Mouse (Mus musculus): ENCODE measurements around the gene Yif1b. TPM values are rescaled to one million over a fixed set of nuclear protein-coding genes. Genes with fewer than 3 reads are reported as not detected.

Yif1b gene
- polyA plus RNA-seq, 1 experiment from 2014 or later: 109 TPM

DNA sequence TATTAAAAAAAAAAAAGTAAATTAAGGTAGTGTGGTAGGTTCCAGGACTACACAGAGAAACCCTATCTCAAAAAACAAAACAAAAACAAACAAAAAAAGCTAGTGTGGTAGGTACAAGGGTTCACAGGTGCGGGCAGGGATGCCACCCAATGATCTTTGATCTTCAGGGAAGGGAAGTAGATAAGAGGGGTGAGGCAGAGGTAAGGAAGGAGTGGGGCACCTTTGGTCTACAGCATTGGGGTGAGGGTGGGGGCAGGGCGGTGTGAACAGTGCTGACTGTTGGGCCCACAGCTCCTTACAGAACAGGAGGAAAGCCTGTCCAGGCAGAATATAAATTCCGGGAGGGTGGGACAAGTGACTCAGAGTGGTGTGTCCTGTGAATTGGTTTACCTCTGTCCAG lies 13.0 kb downstream of the Yif1b start:
- no peak overlapping the region for H3K4me2 ChIP-seq (ENCODE audit: low read length)
- H3K9ac ChIP-seq (ENCODE audit: low read depth, low read length): no peak overlapping the region
- no peak overlapping the region for H3K4me3 ChIP-seq (ENCODE audit: low read depth, low read length)
- H3K9me3 ChIP-seq (replicated peaks; ENCODE audit: control insufficient read depth, low read length, poor library complexity, severe bottlenecking): no peaks in the 10 kb centered on the region
- ATAC-seq: no peak
- no peaks in the 10 kb centered on the region; the same call in 1 of the 2 replicates for H3K36me3 ChIP-seq (ENCODE audit: control insufficient read depth, insufficient read depth, low read length)
- H3K27ac ChIP-seq (ENCODE audit: low read length): no peak overlapping the region
- no peaks in the 10 kb centered on the region for H3K4me1 ChIP-seq (ENCODE audit: control insufficient read depth, insufficient read depth, low read length)
- WGBS: 81% methylated on average over 3 of the region's 3 CpGs
- H3K27me3 ChIP-seq (ENCODE audit: control insufficient read depth, insufficient read depth, low read depth, low read length): peaks cover 19% of the 10 kb centered on the region

DNA sequence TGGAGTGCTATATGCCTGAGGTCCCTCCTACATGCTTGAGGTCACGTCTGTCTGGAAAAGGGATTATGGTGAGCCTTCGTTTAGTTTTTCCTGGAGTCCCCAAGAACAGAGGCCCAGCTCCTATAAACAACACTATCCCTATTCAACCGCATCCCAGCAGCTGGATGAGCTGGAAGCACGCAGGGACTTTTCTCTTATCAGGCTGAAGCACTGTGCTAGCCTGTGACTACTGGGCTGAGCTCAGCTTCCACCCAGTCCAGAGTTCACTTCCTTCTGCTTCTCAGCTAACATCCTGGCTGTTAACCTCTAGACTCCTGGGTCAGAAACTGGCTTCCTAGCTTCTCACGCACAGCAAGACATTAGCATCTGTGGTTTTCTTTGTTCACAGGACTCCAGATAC lies 15.7 kb downstream of the Yif1b start:
- H3K9me3 ChIP-seq (replicated peaks; ENCODE audit: control insufficient read depth, low read length, poor library complexity, severe bottlenecking): no peaks in the 10 kb centered on the region
- H3K4me3 ChIP-seq (ENCODE audit: low read depth, low read length): no peak overlapping the region
- H3K9ac ChIP-seq (ENCODE audit: low read depth, low read length): no peak overlapping the region
- WGBS: 59% methylated on average over 5 of the region's 5 CpGs
- H3K4me2 ChIP-seq (ENCODE audit: low read length): no peak overlapping the region
- H3K27ac ChIP-seq (ENCODE audit: low read length): no peak overlapping the region
- H3K27me3 ChIP-seq (ENCODE audit: control insufficient read depth, insufficient read depth, low read depth, low read length): peaks cover 4% of the 10 kb centered on the region; the same call in 1 of the 2 replicates
- no peaks in the 10 kb centered on the region for H3K4me1 ChIP-seq (ENCODE audit: control insufficient read depth, insufficient read depth, low read length)
- ATAC-seq: no peak
- H3K36me3 ChIP-seq (ENCODE audit: control insufficient read depth, insufficient read depth, low read length): no peaks in the 10 kb centered on the region

DNA sequence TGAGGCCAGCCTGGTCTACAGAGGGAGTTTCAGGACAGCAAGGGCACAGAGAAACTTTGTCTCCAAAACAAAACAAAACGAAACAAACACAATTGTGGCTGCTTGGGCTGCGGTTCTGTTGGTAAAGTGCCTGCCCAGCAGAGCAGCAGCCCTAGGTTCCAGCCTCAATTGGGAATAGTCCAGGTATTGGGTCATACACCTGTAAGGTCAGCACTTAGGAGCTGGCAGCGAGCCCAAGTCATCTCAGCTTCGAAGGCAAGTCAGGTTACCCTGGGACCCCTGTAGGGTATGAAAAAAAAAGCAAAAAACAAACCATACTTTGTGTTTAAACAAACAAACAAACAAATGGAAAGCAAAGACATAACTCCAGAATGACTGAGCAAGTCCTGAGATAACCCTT lies 17.7 kb downstream of the Yif1b start:
- Histone ChIP-seq H3K4me1 (ENCODE audit: control insufficient read depth, insufficient read depth, low read length) (no peaks in the 10 kb centered on the region; the same call in 1 of the 2 replicates), H3K9ac (ENCODE audit: low read depth, low read length) (no peak overlapping the region), H3K4me2 (ENCODE audit: low read length) (no peak overlapping the region), H3K27ac (ENCODE audit: low read length) (no peak overlapping the region), H3K27me3 (ENCODE audit: control insufficient read depth, insufficient read depth, low read depth, low read length) (no peaks in the 10 kb centered on the region), H3K36me3 (ENCODE audit: control insufficient read depth, insufficient read depth, low read length) (no peaks in the 10 kb centered on the region), H3K4me3 (ENCODE audit: low read depth, low read length) (no peak overlapping the region), H3K9me3 (replicated peaks; ENCODE audit: control insufficient read depth, low read length, poor library complexity, severe bottlenecking) (no peaks in the 10 kb centered on the region)
- no peak for ATAC-seq
- WGBS: 88% methylated on average over 4 of the region's 4 CpGs

DNA sequence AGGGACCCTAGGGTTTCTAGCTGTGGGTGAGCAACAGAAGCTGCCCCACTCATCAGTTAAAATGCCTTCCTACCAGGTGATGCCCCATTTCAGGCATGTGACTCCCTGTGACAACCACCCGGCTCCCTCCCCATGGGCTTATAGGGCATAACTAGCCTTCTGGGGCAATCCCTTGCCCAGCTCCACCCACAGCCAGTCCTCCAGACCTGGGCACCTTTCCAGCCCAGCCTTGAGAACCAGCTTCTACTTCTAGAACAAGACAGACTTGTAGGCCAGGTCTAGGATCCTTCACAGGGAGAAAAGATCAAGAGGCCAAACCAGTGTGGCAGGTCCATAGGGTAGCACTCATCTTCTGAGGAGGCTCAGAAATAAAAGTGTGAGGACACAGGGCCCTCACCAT lies 19.2 kb downstream of the Yif1b start:
- H3K9ac ChIP-seq (ENCODE audit: low read depth, low read length): no peak overlapping the region
- no peak overlapping the region for H3K4me3 ChIP-seq (ENCODE audit: low read depth, low read length)
- H3K4me2 ChIP-seq (ENCODE audit: low read length): no peak overlapping the region
- ATAC-seq: no peak
- no peaks in the 10 kb centered on the region for H3K36me3 ChIP-seq (ENCODE audit: control insufficient read depth, insufficient read depth, low read length)
- H3K4me1 ChIP-seq (ENCODE audit: control insufficient read depth, insufficient read depth, low read length): no peaks in the 10 kb centered on the region; the same call in 1 of the 2 replicates
- H3K27me3 ChIP-seq (ENCODE audit: control insufficient read depth, insufficient read depth, low read depth, low read length): no peaks in the 10 kb centered on the region
- no peaks in the 10 kb centered on the region for H3K9me3 ChIP-seq (replicated peaks; ENCODE audit: control insufficient read depth, low read length, poor library complexity, severe bottlenecking)
- 95% methylated on average over 1 of the region's 1 CpGs for WGBS
- H3K27ac ChIP-seq (ENCODE audit: low read length): no peak overlapping the region

DNA sequence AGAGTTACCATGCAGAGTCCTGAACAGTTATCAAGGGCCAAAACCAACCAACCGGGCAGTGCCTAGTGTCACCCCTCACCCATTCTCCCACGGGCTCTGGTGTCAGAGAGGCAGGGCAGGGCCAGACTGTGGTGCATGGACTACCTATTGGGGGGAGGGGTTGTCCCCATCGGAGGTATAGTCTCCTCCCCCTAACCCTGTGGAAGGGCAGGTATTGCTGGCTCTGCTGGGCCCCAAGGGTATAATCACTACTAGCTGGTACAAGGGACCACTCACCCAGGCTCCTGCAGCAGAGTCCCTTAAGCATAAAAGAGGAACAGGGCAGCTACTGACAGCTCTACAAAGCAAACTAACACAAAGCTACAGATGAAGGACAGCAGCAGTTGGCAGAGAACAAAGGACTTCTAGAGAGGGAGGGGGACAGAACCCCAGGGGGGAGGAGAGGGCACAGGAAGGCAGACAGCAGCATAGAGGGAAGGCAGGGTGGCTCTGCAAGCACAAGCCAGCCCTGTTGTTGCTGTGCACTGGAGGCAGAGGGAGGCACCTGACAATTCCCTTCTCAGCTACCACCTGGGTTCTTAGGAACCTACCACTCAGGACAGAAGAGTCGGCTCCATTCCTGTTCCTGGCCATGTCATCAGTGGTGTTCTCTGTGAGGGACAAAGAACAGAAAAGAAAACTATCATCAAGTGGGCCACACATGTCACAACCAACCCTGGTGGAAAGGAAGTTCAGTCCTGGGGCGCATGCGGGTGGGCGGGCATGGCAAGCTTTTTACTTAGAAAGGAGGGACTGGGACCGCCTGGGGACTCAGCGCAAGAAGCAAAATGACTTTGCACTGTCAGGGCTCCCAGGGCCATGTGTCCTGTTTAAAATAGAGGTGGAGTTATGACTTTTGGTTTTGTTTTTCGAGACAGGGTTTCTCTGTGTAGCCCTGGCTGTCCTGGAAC lies 21.9 kb downstream of the Yif1b start:
- no peaks in the 10 kb centered on the region for H3K9me3 ChIP-seq (replicated peaks; ENCODE audit: control insufficient read depth, low read length, poor library complexity, severe bottlenecking)
- no peaks in the 10 kb centered on the region; the same call in 1 of the 2 replicates for H3K4me1 ChIP-seq (ENCODE audit: control insufficient read depth, insufficient read depth, low read length)
- H3K36me3 ChIP-seq (ENCODE audit: control insufficient read depth, insufficient read depth, low read length): no peaks in the 10 kb centered on the region
- H3K4me2 ChIP-seq (ENCODE audit: low read length): no peak overlapping the region
- H3K27ac ChIP-seq (ENCODE audit: low read length): no peak overlapping the region
- H3K9ac ChIP-seq (ENCODE audit: low read depth, low read length): no peak overlapping the region
- no peaks in the 10 kb centered on the region for H3K27me3 ChIP-seq (ENCODE audit: control insufficient read depth, insufficient read depth, low read depth, low read length)
- ATAC-seq: no peak
- no peak overlapping the region for H3K4me3 ChIP-seq (ENCODE audit: low read depth, low read length)
- 68% methylated on average over 10 of the region's 10 CpGs for WGBS

DNA sequence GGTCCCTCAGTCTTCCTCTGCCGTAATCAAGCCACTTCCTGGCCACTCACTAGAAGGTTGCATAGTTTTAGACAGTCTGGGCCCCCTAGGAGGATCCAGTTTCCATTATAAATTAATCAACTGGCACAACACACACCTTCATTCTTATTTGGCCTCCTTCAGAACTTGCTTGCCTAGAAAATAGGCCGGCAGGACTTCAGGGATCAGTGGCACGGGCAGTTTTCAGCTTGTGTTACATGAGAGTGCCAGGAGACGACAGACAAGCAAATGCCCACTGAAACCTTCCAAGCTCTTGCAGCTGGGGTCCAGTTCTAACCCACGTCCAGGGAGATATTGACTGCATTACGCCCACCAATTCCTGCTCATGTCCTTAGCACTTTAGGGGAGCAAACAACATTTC lies 24.0 kb downstream of the Yif1b start:
- H3K4me3 ChIP-seq (ENCODE audit: low read depth, low read length): no peak overlapping the region
- no peaks in the 10 kb centered on the region for H3K27me3 ChIP-seq (ENCODE audit: control insufficient read depth, insufficient read depth, low read depth, low read length)
- H3K4me2 ChIP-seq (ENCODE audit: low read length): no peak overlapping the region
- no peak for ATAC-seq
- WGBS: 88% methylated on average over 6 of the region's 6 CpGs
- no peaks in the 10 kb centered on the region for H3K36me3 ChIP-seq (ENCODE audit: control insufficient read depth, insufficient read depth, low read length)
- H3K9me3 ChIP-seq (replicated peaks; ENCODE audit: control insufficient read depth, low read length, poor library complexity, severe bottlenecking): no peaks in the 10 kb centered on the region
- no peak overlapping the region for H3K9ac ChIP-seq (ENCODE audit: low read depth, low read length)
- H3K4me1 ChIP-seq (ENCODE audit: control insufficient read depth, insufficient read depth, low read length): no peaks in the 10 kb centered on the region; the same call in 1 of the 2 replicates
- H3K27ac ChIP-seq (ENCODE audit: low read length): no peak overlapping the region

DNA sequence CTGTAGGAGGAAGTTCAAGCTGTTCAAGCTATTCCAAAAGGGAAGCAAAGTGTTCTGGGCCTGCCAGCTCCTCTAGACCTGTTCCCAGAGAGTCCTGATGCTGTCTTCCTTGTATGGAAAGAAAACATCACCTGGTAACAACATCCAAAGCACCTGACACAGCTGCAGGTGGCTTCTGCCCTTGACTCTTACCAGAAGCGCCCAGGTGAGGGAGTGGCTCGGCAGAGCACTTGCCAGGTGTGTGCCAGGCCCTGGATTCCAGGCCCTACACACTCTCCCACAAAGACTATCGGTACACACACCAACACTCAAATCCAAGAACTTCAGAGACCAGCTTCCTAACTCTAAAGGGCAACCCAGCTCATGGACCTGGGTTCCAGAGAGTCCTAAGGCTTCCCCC lies 25.7 kb downstream of the Yif1b start:
- ATAC-seq: no peak
- H3K27ac ChIP-seq (ENCODE audit: low read length): no peak overlapping the region
- no peak overlapping the region for H3K4me2 ChIP-seq (ENCODE audit: low read length)
- no peaks in the 10 kb centered on the region; the same call in 1 of the 2 replicates for H3K4me1 ChIP-seq (ENCODE audit: control insufficient read depth, insufficient read depth, low read length)
- no peaks in the 10 kb centered on the region for H3K36me3 ChIP-seq (ENCODE audit: control insufficient read depth, insufficient read depth, low read length)
- no peaks in the 10 kb centered on the region for H3K9me3 ChIP-seq (replicated peaks; ENCODE audit: control insufficient read depth, low read length, poor library complexity, severe bottlenecking)
- 89% methylated on average over 3 of the region's 3 CpGs for WGBS
- H3K4me3 ChIP-seq (ENCODE audit: low read depth, low read length): no peak overlapping the region
- no peaks in the 10 kb centered on the region for H3K27me3 ChIP-seq (ENCODE audit: control insufficient read depth, insufficient read depth, low read depth, low read length)
- no peak overlapping the region for H3K9ac ChIP-seq (ENCODE audit: low read depth, low read length)

DNA sequence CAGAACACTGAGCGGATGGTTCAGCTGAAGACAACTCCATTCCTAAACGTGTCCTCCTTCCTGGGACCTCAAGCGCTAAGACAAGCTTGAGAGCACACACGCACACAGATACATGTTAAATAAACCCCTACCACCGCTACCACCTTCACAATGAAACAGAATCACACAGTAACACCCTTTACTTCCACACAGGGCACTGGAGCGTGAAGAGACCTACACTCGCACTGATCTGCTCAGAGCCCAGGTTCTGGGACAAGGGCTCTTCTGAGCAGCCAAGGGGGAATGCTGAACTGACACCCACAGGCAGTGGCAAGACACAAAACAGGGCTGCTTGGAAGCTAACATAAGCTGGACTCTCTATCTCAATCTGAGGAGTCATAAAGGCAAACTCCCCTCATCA lies 27.5 kb downstream of the Yif1b start:
- Histone ChIP-seq H3K4me2 (ENCODE audit: low read length) (no peak overlapping the region), H3K27me3 (ENCODE audit: control insufficient read depth, insufficient read depth, low read depth, low read length) (no peaks in the 10 kb centered on the region), H3K27ac (ENCODE audit: low read length) (no peak overlapping the region), H3K4me1 (ENCODE audit: control insufficient read depth, insufficient read depth, low read length) (no peaks in the 10 kb centered on the region), H3K4me3 (ENCODE audit: low read depth, low read length) (no peak overlapping the region), H3K9me3 (replicated peaks; ENCODE audit: control insufficient read depth, low read length, poor library complexity, severe bottlenecking) (no peaks in the 10 kb centered on the region), H3K36me3 (ENCODE audit: control insufficient read depth, insufficient read depth, low read length) (no peaks in the 10 kb centered on the region), H3K9ac (ENCODE audit: low read depth, low read length) (no peak overlapping the region)
- no peak for ATAC-seq
- WGBS: 74% methylated on average over 7 of the region's 7 CpGs

DNA sequence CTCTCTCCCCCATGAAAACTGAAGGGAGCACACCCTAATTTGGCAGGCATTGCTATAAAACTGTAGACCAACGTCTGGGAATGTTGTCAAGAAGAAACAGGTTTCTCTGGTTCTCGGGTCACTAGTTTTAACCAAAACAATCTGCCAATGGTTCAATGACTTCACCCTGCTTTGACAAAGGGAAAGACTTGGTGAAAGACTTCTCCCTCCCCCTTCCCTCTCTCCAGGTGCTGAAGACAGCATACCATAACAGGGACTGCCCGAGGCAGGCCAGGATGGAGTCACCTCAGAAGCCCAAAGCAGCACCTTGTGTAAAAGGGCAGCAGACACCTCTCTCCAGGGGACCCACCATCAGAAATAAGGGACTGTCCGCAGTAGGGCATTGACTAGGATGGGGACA lies 28.8 kb downstream of the Yif1b start:
- H3K4me1 ChIP-seq (ENCODE audit: control insufficient read depth, insufficient read depth, low read length): no peaks in the 10 kb centered on the region
- H3K9ac ChIP-seq (ENCODE audit: low read depth, low read length): no peak overlapping the region
- H3K4me2 ChIP-seq (ENCODE audit: low read length): no peak overlapping the region
- H3K4me3 ChIP-seq (ENCODE audit: low read depth, low read length): no peak overlapping the region
- H3K9me3 ChIP-seq (replicated peaks; ENCODE audit: control insufficient read depth, low read length, poor library complexity, severe bottlenecking): no peaks in the 10 kb centered on the region
- 53% methylated on average over 4 of the region's 4 CpGs for WGBS
- no peaks in the 10 kb centered on the region for H3K36me3 ChIP-seq (ENCODE audit: control insufficient read depth, insufficient read depth, low read length)
- no peak for ATAC-seq
- H3K27me3 ChIP-seq (ENCODE audit: control insufficient read depth, insufficient read depth, low read depth, low read length): no peaks in the 10 kb centered on the region
- H3K27ac ChIP-seq (ENCODE audit: low read length): no peak overlapping the region
